Mouse (Mus musculus): ENCODE results near the gene Duxbl3. TPM values are rescaled to one million over a fixed set of nuclear protein-coding genes. Genes with fewer than 3 reads are reported as not detected.
A peak's percentile ranks its signal among the peaks of the same experiment; 100 is the strongest.
"Not testable (repeated sequence)": the region's sequence is repeated elsewhere in the genome, so short reads cannot be mapped to it uniquely, and the experiment has no call there.

The Duxbl3 gene
- 0.26 and 2.3 TPM in 2 replicates for polyA plus RNA-seq (2015; fragmentation: Nextera tagmentation; extraction: Ambion mirVana)

GRCm38 (mm10) chr14:26257756-26258617, at the start of gene Duxbl3:
Gene Duxbl3, plus strand, starts transcription at chr14:26257962.
- 0 out of 2 replicates have a peak, but pooled peaks have one; percentile 55 for ATAC-seq (ENCODE audit: insufficient number of reproducible peaks, low FRiP score, low TSS enrichment, low read depth)
- H3K27ac ChIP-seq, H3K27me3 ChIP-seq, H3K36me3 ChIP-seq, H3K4me2 ChIP-seq, H3K9me3 ChIP-seq, H3K4me3 ChIP-seq, H3K9ac ChIP-seq, H3K4me1 ChIP-seq: not testable (repeated sequence)
- no CpG with 5 or more reads among the region's 25 CpGs for WGBS

DNA sequence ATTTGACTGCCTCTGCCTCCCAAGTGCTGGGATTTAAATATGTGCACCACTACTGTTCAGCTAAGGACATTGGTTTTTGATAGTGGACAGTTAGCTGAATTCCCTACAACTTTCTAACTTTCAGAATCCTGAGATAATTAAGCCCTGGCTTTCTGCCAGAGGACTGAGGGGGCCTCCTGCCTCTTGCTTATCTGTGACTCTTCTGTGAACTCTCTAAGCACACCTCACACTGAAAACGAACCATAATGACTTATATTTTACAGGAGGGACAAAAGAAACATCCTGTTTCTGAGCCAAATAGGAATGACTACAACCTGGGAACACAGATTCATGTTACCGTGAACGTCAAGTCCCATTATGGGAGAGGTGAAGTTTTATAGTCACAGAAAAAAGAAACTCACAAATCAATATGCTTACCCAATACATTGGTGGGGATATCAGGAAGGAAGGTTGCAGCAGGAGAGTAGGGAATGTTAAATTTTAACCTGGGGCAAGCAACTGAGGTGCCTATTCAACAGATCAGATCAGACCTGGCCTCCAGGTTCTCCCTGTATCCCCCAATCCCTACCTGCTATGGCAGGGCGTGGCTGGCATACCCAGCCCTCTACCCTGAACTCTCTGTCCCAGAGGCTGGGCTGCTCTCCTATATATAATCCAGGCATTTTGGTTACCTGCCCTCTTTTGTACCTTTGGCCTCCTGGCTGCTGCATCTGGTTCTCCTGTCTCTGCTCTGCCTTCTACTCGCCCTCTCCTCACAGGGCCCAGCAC, 41.3 kb upstream of the Duxbl3 start:
- not testable (repeated sequence) for H3K9me3 ChIP-seq; H3K9ac ChIP-seq; ATAC-seq (ENCODE audit: insufficient number of reproducible peaks, low FRiP score, low TSS enrichment, low read depth); H3K27ac ChIP-seq; H3K4me2 ChIP-seq; H3K4me3 ChIP-seq; H3K4me1 ChIP-seq; H3K27me3 ChIP-seq; H3K36me3 ChIP-seq
- WGBS, result no CpG with 5 or more reads among the region's 5 CpGs

DNA sequence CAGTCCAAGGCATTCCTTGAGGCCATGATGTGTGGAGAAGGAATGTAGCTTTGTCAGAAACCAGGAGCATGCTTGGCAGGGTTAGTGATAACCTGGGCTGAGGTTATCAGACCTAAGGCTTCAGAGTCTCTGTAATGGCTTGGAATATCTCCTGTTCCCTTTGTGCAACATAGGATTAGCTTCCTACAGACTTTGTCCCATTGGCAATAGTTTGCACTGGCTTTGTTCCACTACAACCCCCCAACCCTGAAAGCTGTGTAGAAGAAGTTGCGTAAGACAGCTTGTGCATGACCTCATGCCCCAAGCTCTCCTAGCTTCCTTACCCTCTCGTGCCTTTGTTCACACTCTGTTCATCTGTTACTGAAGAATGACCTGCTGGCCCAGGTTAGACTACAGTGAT, 20.6 kb upstream of the Duxbl3 start:
- WGBS, result no CpG with 5 or more reads among the region's 2 CpGs
- H3K27ac ChIP-seq; H3K36me3 ChIP-seq; H3K4me2 ChIP-seq; H3K4me3 ChIP-seq; H3K9ac ChIP-seq; H3K4me1 ChIP-seq; H3K27me3 ChIP-seq; ATAC-seq (ENCODE audit: insufficient number of reproducible peaks, low FRiP score, low TSS enrichment, low read depth); H3K9me3 ChIP-seq: not testable (repeated sequence)

DNA sequence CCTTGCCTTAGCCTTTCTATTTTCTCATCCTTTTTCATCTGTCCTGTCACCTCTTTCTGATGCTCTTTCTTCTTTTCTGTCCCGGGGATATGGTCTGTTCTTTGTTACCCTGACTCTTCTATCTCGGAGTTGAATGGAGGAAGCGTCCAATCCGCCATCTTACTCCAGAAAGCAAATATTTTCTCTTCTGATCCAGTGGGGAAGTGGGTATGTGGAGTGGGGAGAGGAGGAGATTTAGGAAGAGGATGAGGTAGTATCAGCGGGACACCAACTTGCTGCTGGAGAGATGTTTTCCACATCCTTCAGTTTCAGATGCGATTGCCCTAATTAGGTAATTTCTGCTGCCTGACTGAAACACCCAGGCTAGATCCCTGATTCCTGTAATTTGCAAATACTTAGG, 967 bp downstream of the Duxbl3 start:
- not testable (repeated sequence) for H3K4me3 ChIP-seq; ATAC-seq (ENCODE audit: insufficient number of reproducible peaks, low FRiP score, low TSS enrichment, low read depth); H3K9ac ChIP-seq; H3K4me1 ChIP-seq; H3K9me3 ChIP-seq; H3K27me3 ChIP-seq; H3K27ac ChIP-seq; H3K36me3 ChIP-seq; H3K4me2 ChIP-seq
- WGBS, result no CpG with 5 or more reads among the region's 6 CpGs

- H3K27ac ChIP-seq; H3K4me1 ChIP-seq; H3K9ac ChIP-seq; H3K9me3 ChIP-seq; H3K4me3 ChIP-seq; H3K4me2 ChIP-seq; ATAC-seq (ENCODE audit: insufficient number of reproducible peaks, low FRiP score, low TSS enrichment, low read depth); H3K27me3 ChIP-seq; H3K36me3 ChIP-seq: not testable (repeated sequence)
- WGBS, result no CpG with 5 or more reads among the region's 2 CpGs
Observed at GRCm38 (mm10) chr14:26286737-26287136, 29.0 kb downstream of the Duxbl3 start.

DNA sequence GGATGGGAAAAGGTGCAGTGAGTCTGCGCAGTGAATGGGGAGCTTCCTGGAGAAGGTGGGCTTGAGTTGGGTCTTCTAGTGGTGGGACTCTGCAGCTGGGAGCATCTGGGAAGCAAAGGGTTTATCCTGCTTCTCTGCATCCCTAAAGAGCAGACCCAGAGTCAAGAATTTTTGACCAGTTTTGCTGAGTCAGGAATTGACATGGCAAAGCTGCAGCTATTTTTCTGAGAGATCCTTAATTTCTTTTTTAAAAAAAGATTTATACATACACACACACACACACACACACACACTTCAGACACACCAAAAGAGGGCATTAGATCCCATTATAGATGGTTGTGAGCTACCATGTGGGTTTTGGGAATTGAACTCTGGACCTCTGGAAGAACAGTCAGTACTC, 36.1 kb downstream of the Duxbl3 start:
- ATAC-seq (ENCODE audit: insufficient number of reproducible peaks, low FRiP score, low TSS enrichment, low read depth), result no peak
- Histone ChIP-seq H3K36me3 (no peaks in the 10 kb centered on the region), H3K4me3 (no peak overlapping the region), H3K27ac (no peak overlapping the region), H3K4me1 (no peaks in the 10 kb centered on the region), H3K9me3 (no peaks in the 10 kb centered on the region), H3K27me3 (no peaks in the 10 kb centered on the region), H3K4me2 (no peak overlapping the region), H3K9ac (no peak overlapping the region)
- 96% methylated on average over 1 of the region's 1 CpGs for WGBS

DNA sequence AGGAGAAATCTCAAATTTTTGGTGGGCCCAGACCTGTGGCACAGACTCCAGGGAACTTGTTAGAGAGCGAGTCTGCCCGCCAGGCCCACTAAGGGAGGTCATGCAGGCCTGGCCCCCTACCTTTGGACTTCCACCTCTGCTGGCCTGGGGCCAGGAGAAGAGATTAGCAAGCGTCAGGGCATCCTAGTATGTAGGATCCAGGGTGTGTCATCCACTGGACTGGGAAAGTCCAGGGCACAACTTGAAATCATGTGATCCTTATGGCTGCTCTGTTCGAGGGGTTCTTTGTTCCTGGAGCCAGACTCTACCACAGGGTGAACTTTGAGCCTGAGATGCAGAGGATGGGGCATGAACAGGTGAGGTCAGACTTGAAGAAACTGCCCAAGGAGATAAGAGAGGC, 39.3 kb downstream of the Duxbl3 start:
- Histone ChIP-seq H3K4me3 (no peak overlapping the region), H3K36me3 (no peaks in the 10 kb centered on the region), H3K27me3 (no peaks in the 10 kb centered on the region), H3K27ac (no peak overlapping the region), H3K9me3 (no peaks in the 10 kb centered on the region), H3K4me2 (no peak overlapping the region), H3K9ac (no peak overlapping the region), H3K4me1 (no peaks in the 10 kb centered on the region)
- WGBS, result 77% methylated on average over 4 of the region's 4 CpGs
- ATAC-seq (ENCODE audit: insufficient number of reproducible peaks, low FRiP score, low TSS enrichment, low read depth), result no peak

- Histone ChIP-seq H3K4me1 (no peaks in the 10 kb centered on the region), H3K9me3 (no peaks in the 10 kb centered on the region), H3K36me3 (no peaks in the 10 kb centered on the region), H3K27me3 (no peaks in the 10 kb centered on the region), H3K4me2 (no peak overlapping the region), H3K27ac (no peak overlapping the region), H3K9ac (no peak overlapping the region), H3K4me3 (no peak overlapping the region)
- 73% methylated on average over 5 of the region's 5 CpGs for WGBS
- ATAC-seq (ENCODE audit: insufficient number of reproducible peaks, low FRiP score, low TSS enrichment, low read depth), result no peak
Observed at GRCm38 (mm10) chr14:26297484-26297883, 39.7 kb downstream of the Duxbl3 start.

DNA sequence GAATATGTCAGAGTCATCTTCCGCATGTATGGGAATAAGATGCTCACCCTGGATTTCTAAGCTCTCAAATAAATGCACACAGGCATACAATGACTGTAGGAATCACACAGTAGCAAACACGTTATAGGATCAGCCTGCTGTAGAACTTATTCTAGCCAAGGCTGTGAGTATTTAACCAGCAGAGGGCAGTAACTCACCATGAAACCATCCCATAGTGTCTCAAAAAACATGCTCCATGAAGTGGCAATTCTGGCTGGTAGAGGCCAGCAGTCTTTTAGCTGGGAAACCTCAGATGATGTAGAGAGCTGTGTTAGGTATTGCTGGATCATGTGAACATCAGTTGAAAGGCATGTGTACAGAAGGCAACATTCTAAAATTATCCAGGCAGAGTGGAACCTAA, 45.3 kb downstream of the Duxbl3 start:
- no peak for ATAC-seq (ENCODE audit: insufficient number of reproducible peaks, low FRiP score, low TSS enrichment, low read depth)
- no peak overlapping the region for H3K27ac ChIP-seq

GRCm38 (mm10) chr14:26306032-26306431, 48.3 kb downstream of the Duxbl3 start:
- H3K9ac ChIP-seq, result no peak overlapping the region
- no peaks in the 10 kb centered on the region for H3K9me3 ChIP-seq
- ATAC-seq (ENCODE audit: insufficient number of reproducible peaks, low FRiP score, low TSS enrichment, low read depth), result no peak
- no peaks in the 10 kb centered on the region for H3K4me1 ChIP-seq
- H3K27me3 ChIP-seq, result no peaks in the 10 kb centered on the region
- 49% methylated on average over 2 of the region's 2 CpGs for WGBS
- no peak overlapping the region for H3K27ac ChIP-seq
- H3K4me3 ChIP-seq, result no peak overlapping the region
- H3K36me3 ChIP-seq, result no peaks in the 10 kb centered on the region
- H3K4me2 ChIP-seq, result no peak overlapping the region

More for the DNA sequence above, 45.3 kb downstream of the Duxbl3 start:
- 27% methylated on average over 2 of the region's 2 CpGs for WGBS
- no peak overlapping the region for H3K4me2 ChIP-seq
- no peaks in the 10 kb centered on the region for H3K4me1 ChIP-seq
- no peak overlapping the region for H3K4me3 ChIP-seq
- no peaks in the 10 kb centered on the region for H3K36me3 ChIP-seq
- H3K9me3 ChIP-seq, result no peaks in the 10 kb centered on the region
- H3K27me3 ChIP-seq, result no peaks in the 10 kb centered on the region
- no peak overlapping the region for H3K9ac ChIP-seq

DNA sequence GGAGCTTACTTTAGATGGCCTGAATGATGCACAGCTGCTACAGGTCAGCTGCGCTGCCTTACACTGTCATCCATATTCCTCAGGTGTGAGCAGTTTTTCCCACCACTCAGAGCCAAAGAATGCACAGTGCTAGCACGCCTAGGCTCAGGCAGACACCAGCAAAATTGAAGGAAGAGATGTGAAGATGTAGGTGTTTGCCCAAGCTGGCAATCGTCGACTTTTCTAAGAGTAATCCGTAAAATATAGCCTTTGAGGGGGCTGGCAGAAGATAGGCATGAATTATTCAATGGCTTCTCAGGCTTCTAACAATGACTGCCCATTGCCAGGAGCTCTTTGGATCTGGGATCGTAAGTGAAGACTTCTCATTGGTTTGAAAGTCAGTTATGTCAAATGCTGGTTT, 51.1 kb downstream of the Duxbl3 start:
- H3K4me1 ChIP-seq, result no peaks in the 10 kb centered on the region
- 91% methylated on average over 6 of the region's 6 CpGs for WGBS
- no peaks in the 10 kb centered on the region for H3K9me3 ChIP-seq
- no peak overlapping the region for H3K4me2 ChIP-seq
- no peak overlapping the region for H3K9ac ChIP-seq
- no peak for ATAC-seq (ENCODE audit: insufficient number of reproducible peaks, low FRiP score, low TSS enrichment, low read depth)
- no peaks in the 10 kb centered on the region for H3K36me3 ChIP-seq
- H3K27ac ChIP-seq, result no peak overlapping the region
- no peaks in the 10 kb centered on the region for H3K27me3 ChIP-seq
- H3K4me3 ChIP-seq, result no peak overlapping the region

GRCm38 (mm10) chr14:26309511-26309910, 51.7 kb downstream of the Duxbl3 start:
- Histone ChIP-seq H3K27ac (no peak overlapping the region), H3K27me3 (no peaks in the 10 kb centered on the region), H3K36me3 (no peaks in the 10 kb centered on the region), H3K4me2 (no peak overlapping the region), H3K4me3 (no peak overlapping the region), H3K9ac (no peak overlapping the region), H3K4me1 (no peaks in the 10 kb centered on the region), H3K9me3 (no peaks in the 10 kb centered on the region)
- WGBS, result 81% methylated on average over 1 of the region's 1 CpGs
- no peak for ATAC-seq (ENCODE audit: insufficient number of reproducible peaks, low FRiP score, low TSS enrichment, low read depth)
